Mouse (Mus musculus) midbrain, embryonic 15.5 days (tissue): ENCODE data around the gene Aatk. TPM values are rescaled to one million over a fixed set of nuclear protein-coding genes. Genes with fewer than 3 reads are reported as not detected.

Source experiments
- microRNA counts: library from miRNA; unstranded; fragments of <30 nt; microRNA quantifications from one replicate; lab custom pipeline; 2016
- microRNA-seq: library from miRNA; unstranded; fragments of <30 nt; microRNA quantifications from one replicate; pipeline ENCODE4, GENCODE M21; 2016
- polyA plus RNA-seq: library from polyadenylated mRNA; unstranded; fragments of >200 nt; fragmentation: Nextera tagmentation; extraction: Ambion mirVana; gene quantifications from 2 replicates; pipeline ENCODE4 v1.2.1, GENCODE M21; 2015

The Aatk gene
- polyA plus RNA-seq, 1 experiment from 2014 or later: 45.3 TPM

MicroRNAs within 50 kb of the gene (microRNA counts, 519-probe panel; counts per million panel counts)
- microRNA mmu-miR-338-3p (lab: Ali Mortazavi, UCI): 2,950 counts per million, percentile 65 among the panel's probes with 10 or more counts
- 2,063 counts per million, percentile 20 among the panel's probes with 10 or more counts for microRNA mmu-miR-338-5p (lab: Ali Mortazavi, UCI)

Small RNA genes lying within 50 kb of the gene (microRNA-seq; reads per million reads assigned to microRNA genes)
- gene Gm25948 (not detected), gene Mir3065 (not detected), gene Mir338 (not detected)

Other genes starting within 250 kb of the Aatk start
- gene Chmp6, start 133.7 kb downstream of the Aatk start, polyA plus RNA-seq: 113 and 116 TPM in 2 replicates
- 15.5 and 16.3 TPM in 2 replicates for gene Baiap2, start 104.4 kb downstream of the Aatk start, polyA plus RNA-seq
- gene Cep131, start 39.7 kb upstream of the Aatk start, polyA plus RNA-seq: 35.0 and 35.6 TPM in 2 replicates
- gene Tepsin, start 51.6 kb upstream of the Aatk start, polyA plus RNA-seq: 23.6 and 24.2 TPM in 2 replicates
- 51.4 and 53.5 TPM in 2 replicates for gene Ndufaf8, start 51.8 kb upstream of the Aatk start, polyA plus RNA-seq
- gene Slc38a10, start 104.2 kb upstream of the Aatk start, polyA plus RNA-seq: 116 and 125 TPM in 2 replicates
- 16.2 and 16.7 TPM in 2 replicates for gene Bahcc1, start 185.8 kb upstream of the Aatk start, polyA plus RNA-seq